Mouse (Mus musculus): ENCODE measurements at regions not wholly inside any gene's neighbourhood (a gene's known extent, or its start where the extent isn't known, plus 50 kb on each side); places are given as distances from the start of the nearest gene placed in this dataset.

GRCm38 (mm10) chr2:167751585-167751984, 62.0 kb upstream of the Tmem189 start:
- H3K4me2 ChIP-seq: no peak overlapping the region
- no peaks in the 10 kb centered on the region for H3K9me3 ChIP-seq
- 82% methylated on average over 2 of the region's 2 CpGs for WGBS
- no peak for ATAC-seq (ENCODE audit: extremely low read depth, insufficient number of reproducible peaks, low FRiP score, low TSS enrichment)
- no peaks in the 10 kb centered on the region for H3K36me3 ChIP-seq
- no peak overlapping the region for H3K27ac ChIP-seq (replicated peaks)
- 0 out of 2 replicates have a peak, but pooled peaks cover 4% of the 10 kb centered on the region for H3K27me3 ChIP-seq (replicated peaks)
- no peak overlapping the region for H3K9ac ChIP-seq
- no peak overlapping the region for H3K4me3 ChIP-seq
- H3K4me1 ChIP-seq: peaks cover 30% of the 10 kb centered on the region

DNA sequence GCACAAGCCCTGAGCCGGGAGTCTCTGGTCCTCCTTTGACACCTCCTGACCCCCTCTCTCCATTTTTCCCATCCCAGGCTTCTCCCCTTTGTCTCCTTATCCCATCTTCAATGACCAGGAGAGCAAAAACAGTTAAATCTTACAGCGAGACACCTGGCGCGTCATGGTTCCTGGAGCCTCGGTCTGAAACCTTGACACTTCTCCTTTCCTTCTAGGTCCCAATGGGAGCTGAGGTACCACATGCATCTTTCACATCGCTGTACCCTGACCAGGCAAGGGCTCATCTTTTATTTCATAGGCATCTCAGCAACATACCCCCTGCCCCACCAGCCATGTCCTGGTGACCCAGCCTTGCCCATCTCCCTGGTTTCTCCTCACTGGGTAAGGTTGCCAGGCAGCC, 58.7 kb upstream of the Tmem189 start:
- Histone ChIP-seq H3K27ac (replicated peaks) (no peak overlapping the region), H3K4me2 (no peak overlapping the region), H3K4me1 (peaks cover 42% of the 10 kb centered on the region), H3K4me3 (no peak overlapping the region), H3K9me3 (no peaks in the 10 kb centered on the region), H3K27me3 (replicated peaks) (0 out of 2 replicates have a peak, but pooled peaks cover 8% of the 10 kb centered on the region), H3K36me3 (no peaks in the 10 kb centered on the region), H3K9ac (no peak overlapping the region)
- 87% methylated on average over 6 of the region's 6 CpGs for WGBS
- ATAC-seq (ENCODE audit: extremely low read depth, insufficient number of reproducible peaks, low FRiP score, low TSS enrichment): no peak

- H3K4me1 ChIP-seq: peaks cover 46% of the 10 kb centered on the region
- no peaks in the 10 kb centered on the region for H3K9me3 ChIP-seq
- WGBS: 70% methylated on average over 13 of the region's 13 CpGs
- 0 out of 2 replicates have a peak overlapping the region, but pooled peaks have one; percentile 50 for H3K9ac ChIP-seq
- H3K4me3 ChIP-seq: no peak overlapping the region
- no peak overlapping the region for H3K4me2 ChIP-seq
- no peak for ATAC-seq (ENCODE audit: extremely low read depth, insufficient number of reproducible peaks, low FRiP score, low TSS enrichment)
- H3K27ac ChIP-seq (replicated peaks): peak overlapping the region; percentile 25; the same call in 1 of the 2 replicates
- 0 out of 2 replicates have a peak, but pooled peaks cover 8% of the 10 kb centered on the region for H3K27me3 ChIP-seq (replicated peaks)
- H3K36me3 ChIP-seq: no peaks in the 10 kb centered on the region
Measured at GRCm38 (mm10) chr2:167747164-167747843, 57.7 kb upstream of the Tmem189 start.

GRCm38 (mm10) chr2:167746344-167746743, 56.7 kb upstream of the Tmem189 start:
- 86% methylated on average over 4 of the region's 4 CpGs for WGBS
- H3K36me3 ChIP-seq: no peaks in the 10 kb centered on the region
- H3K9me3 ChIP-seq: no peaks in the 10 kb centered on the region
- H3K9ac ChIP-seq: no peak overlapping the region
- ATAC-seq (ENCODE audit: extremely low read depth, insufficient number of reproducible peaks, low FRiP score, low TSS enrichment): no peak
- no peak overlapping the region for H3K4me3 ChIP-seq
- no peak overlapping the region for H3K4me2 ChIP-seq
- 0 out of 2 replicates have a peak, but pooled peaks cover 8% of the 10 kb centered on the region for H3K27me3 ChIP-seq (replicated peaks)
- H3K27ac ChIP-seq (replicated peaks): no peak overlapping the region
- peaks cover 46% of the 10 kb centered on the region for H3K4me1 ChIP-seq

- Histone ChIP-seq H3K9ac (peak overlapping the region; percentile 0; the same call in 1 of the 2 replicates), H3K27ac (replicated peaks) (no peak overlapping the region), H3K4me3 (no peak overlapping the region), H3K4me1 (peaks cover 46% of the 10 kb centered on the region), H3K9me3 (no peaks in the 10 kb centered on the region), H3K27me3 (replicated peaks) (0 out of 2 replicates have a peak, but pooled peaks cover 8% of the 10 kb centered on the region), H3K4me2 (no peak overlapping the region), H3K36me3 (no peaks in the 10 kb centered on the region)
- ATAC-seq (ENCODE audit: extremely low read depth, insufficient number of reproducible peaks, low FRiP score, low TSS enrichment): no peak
- 69% methylated on average over 6 of the region's 6 CpGs for WGBS
Measured at GRCm38 (mm10) chr2:167745409-167745808, 55.8 kb upstream of the Tmem189 start.

DNA sequence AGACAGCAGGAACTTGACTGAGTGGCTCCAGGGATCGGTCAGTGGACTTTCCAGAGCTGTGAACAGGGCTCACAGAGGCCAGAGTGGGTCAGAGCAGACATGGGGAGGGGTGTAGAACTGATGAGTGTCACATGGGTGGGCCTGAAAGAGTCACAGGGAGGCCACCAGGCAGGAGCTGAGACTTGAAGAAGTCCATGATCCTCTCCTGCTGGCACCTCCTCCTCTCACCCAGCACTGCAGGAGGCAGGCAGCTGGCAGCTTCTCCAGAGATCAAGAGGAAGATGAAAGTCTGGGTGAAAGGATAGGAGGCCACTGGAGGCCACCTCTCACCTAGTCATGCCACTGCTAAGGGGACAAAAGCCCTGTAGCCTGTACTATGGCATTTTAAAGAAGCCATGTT, 54.5 kb upstream of the Tmem189 start:
- Histone ChIP-seq H3K9me3 (no peaks in the 10 kb centered on the region), H3K27ac (replicated peaks) (no peak overlapping the region), H3K27me3 (replicated peaks) (0 out of 2 replicates have a peak, but pooled peaks cover 8% of the 10 kb centered on the region), H3K9ac (0 out of 2 replicates have a peak overlapping the region, but pooled peaks have one; percentile 40), H3K4me2 (no peak overlapping the region), H3K36me3 (no peaks in the 10 kb centered on the region), H3K4me1 (peaks cover 46% of the 10 kb centered on the region), H3K4me3 (no peak overlapping the region)
- no peak for ATAC-seq (ENCODE audit: extremely low read depth, insufficient number of reproducible peaks, low FRiP score, low TSS enrichment)
- WGBS: 45% methylated on average over 1 of the region's 1 CpGs

GRCm38 (mm10) chr2:167742479-167742878, 52.9 kb upstream of the Tmem189 start:
- no peaks in the 10 kb centered on the region for H3K36me3 ChIP-seq
- H3K9me3 ChIP-seq: no peaks in the 10 kb centered on the region
- 49% methylated on average over 6 of the region's 6 CpGs for WGBS
- no peak overlapping the region for H3K4me2 ChIP-seq
- H3K27me3 ChIP-seq (replicated peaks): 0 out of 2 replicates have a peak, but pooled peaks cover 4% of the 10 kb centered on the region
- H3K9ac ChIP-seq: no peak overlapping the region
- no peak overlapping the region for H3K4me3 ChIP-seq
- H3K27ac ChIP-seq (replicated peaks): no peak overlapping the region
- ATAC-seq (ENCODE audit: extremely low read depth, insufficient number of reproducible peaks, low FRiP score, low TSS enrichment): no peak
- peaks cover 42% of the 10 kb centered on the region for H3K4me1 ChIP-seq

DNA sequence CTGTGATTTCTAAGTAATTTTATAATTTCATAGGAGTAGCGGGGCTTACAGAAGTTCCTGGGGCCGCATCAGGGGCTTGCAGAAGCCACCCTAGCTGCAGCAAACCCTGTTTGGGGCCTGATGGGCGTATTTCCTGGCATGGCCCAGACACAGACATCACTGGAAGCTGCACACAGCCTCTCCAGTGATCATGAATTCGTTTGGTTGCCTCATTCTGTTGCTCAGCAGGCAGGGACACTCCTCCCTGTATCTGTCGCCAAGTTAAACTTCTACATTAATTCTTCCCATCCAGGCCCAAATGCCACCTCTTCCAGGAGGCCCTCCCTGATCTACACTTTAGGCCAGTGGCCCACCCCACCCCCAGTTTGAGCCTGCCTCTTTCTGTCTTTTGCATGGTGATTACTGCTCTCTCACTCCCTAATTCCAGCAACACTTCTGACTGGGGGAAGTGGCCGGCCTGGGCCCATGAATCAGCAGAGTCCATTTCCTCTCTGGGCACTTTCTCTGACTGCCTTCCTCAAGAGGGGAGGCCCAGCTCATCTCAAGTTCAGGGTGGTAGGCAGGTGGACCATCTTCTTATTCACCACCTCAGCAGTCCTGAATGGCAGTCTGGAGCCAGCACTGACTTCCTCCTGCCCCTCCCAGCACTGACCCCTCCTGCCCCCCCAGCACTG, 51.0 kb upstream of the Tmem189 start:
- Histone ChIP-seq H3K36me3 (no peaks in the 10 kb centered on the region), H3K4me3 (no peak overlapping the region), H3K27ac (replicated peaks) (no peak overlapping the region), H3K4me1 (peaks cover 24% of the 10 kb centered on the region), H3K27me3 (replicated peaks) (no peaks in the 10 kb centered on the region), H3K9ac (no peak overlapping the region), H3K4me2 (no peak overlapping the region), H3K9me3 (no peaks in the 10 kb centered on the region)
- WGBS: 64% methylated on average over 6 of the region's 6 CpGs
- ATAC-seq (ENCODE audit: extremely low read depth, insufficient number of reproducible peaks, low FRiP score, low TSS enrichment): no peak
